Mouse (Mus musculus) forebrain, postnatal 0 days (tissue): ENCODE measurements around the gene Bfsp1. TPM values are rescaled to one million over a fixed set of nuclear protein-coding genes. Genes with fewer than 3 reads are reported as not detected.
A peak's percentile ranks its signal among the peaks of the same experiment; 100 is the strongest.

Experiments used
- ATAC-seq: fragments of 200-750 bp; cut with Nextera tagmentation; 2 replicates; pipeline ENCODE4 v1.8.0; 2017; ENCODE audit warnings: mild to moderate bottlenecking, moderate library complexity
- DNase-seq: peaks from one replicate; pipeline ENCODE4 v3.0.0-alpha.2; 2015
- H3K27ac ChIP-seq: fragments of 300-500 bp; sonication (generic); 2 replicates; pipeline ENCODE4 v1.5.1; 2014; ENCODE audit warnings: low read depth, mild to moderate bottlenecking, antibody characterized with exemption, low read length, moderate library complexity, mixed read lengths
- H3K27me3 ChIP-seq: fragments of 300-500 bp; sonication (generic); 2 replicates; pipeline ENCODE4 v1.6.1; 2014; ENCODE audit warnings: mild to moderate bottlenecking, low read length, mixed read lengths; ENCODE audit not compliant: insufficient read depth
- H3K36me3 ChIP-seq: fragments of 300-500 bp; sonication (generic); 2 replicates; pipeline ENCODE4 v1.6.1; 2014; ENCODE audit warnings: mild to moderate bottlenecking, moderate library complexity; ENCODE audit not compliant: insufficient read depth
- H3K4me1 ChIP-seq: fragments of 300-500 bp; sonication (generic); 2 replicates; pipeline ENCODE4 v1.6.1; 2014; ENCODE audit warnings: antibody characterized with exemption; ENCODE audit not compliant: insufficient read depth
- H3K4me2 ChIP-seq: fragments of 300-500 bp; sonication (generic); 2 replicates; pipeline ENCODE4 v1.6.1; 2014; ENCODE audit warnings: low read depth, mild to moderate bottlenecking, moderate library complexity
- H3K4me3 ChIP-seq: fragments of 300-500 bp; sonication (generic); 2 replicates; pipeline ENCODE4 v1.5.1; 2014; ENCODE audit warnings: low read depth, low read length, mixed read lengths
- H3K9ac ChIP-seq: fragments of 300-500 bp; sonication (generic); 2 replicates; pipeline ENCODE4 v1.6.1; 2014; ENCODE audit warnings: mild to moderate bottlenecking
- H3K9me3 ChIP-seq: fragments of 300-500 bp; sonication (generic); 2 replicates; pipeline ENCODE4 v1.6.1; 2016; ENCODE audit warnings: low read length
- CTCF ChIP-seq: sonication (generic); IDR thresholded peaks from 2 replicates; pipeline ENCODE4 v1.5.1; 2016; ENCODE audit warnings: antibody characterized with exemption, control low read depth, low read depth
- WGBS: fragments of 180-500 bp; shearing (Covaris S2); extraction: QIAGEN DNeasy Blood & Tissue Kit; methylation state at CpG from one replicate; pipeline ENCODE4 v1.1.7; 2014; 5-methylcytosine and 5-hydroxymethylcytosine counted together
- polyA plus RNA-seq: library from polyadenylated mRNA; unstranded; fragments of >200 nt; fragmentation: Nextera tagmentation; extraction: Ambion mirVana; gene quantifications from 2 replicates; pipeline ENCODE4 v1.2.1, GENCODE M21; 2015
- total RNA-seq: library from RNA; depleted of rRNA; stranded (reverse); fragments of >200 nt; gene quantifications from 2 replicates; pipeline ENCODE4 v1.2.3, GENCODE M21; 2014

Bfsp1 gene
- total and polyA plus RNA-seq, 2 experiments from 2014 or later = 1.9 to 2.5 TPM

DNA sequence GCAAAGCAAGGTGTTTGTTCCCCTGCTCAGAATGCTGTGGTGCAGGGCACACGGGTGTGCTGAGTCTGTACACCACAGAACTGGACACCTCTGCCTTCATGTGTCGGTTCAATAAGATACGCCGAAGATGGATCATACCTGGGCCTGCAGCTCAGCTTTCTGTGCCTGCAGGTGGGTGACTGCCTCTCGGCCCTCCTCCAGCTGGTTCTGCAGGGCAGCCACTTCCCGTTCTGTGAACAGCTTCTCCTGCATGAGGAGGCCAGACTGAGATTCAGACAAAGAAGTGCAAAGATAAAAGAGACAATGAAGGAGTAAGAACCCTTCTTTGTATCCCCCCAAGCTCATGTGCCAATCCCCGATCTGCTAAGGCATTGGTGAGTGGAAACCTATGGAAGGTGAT, 21.4 kb downstream of the Bfsp1 start:
- Histone ChIP-seq H3K4me1 (no peaks in the 10 kb centered on the region), H3K36me3 (no peaks in the 10 kb centered on the region), H3K27me3 (no peaks in the 10 kb centered on the region), H3K27ac (no peak overlapping the region), H3K9ac (no peak overlapping the region), H3K9me3 (no peaks in the 10 kb centered on the region), H3K4me2 (no peak overlapping the region), H3K4me3 (no peak overlapping the region)
- TF ChIP-seq CTCF = no peak
- DNase-seq (no peak), ATAC-seq (no peak)
- 74% methylated on average over 7 of the region's 7 CpGs for WGBS

DNA sequence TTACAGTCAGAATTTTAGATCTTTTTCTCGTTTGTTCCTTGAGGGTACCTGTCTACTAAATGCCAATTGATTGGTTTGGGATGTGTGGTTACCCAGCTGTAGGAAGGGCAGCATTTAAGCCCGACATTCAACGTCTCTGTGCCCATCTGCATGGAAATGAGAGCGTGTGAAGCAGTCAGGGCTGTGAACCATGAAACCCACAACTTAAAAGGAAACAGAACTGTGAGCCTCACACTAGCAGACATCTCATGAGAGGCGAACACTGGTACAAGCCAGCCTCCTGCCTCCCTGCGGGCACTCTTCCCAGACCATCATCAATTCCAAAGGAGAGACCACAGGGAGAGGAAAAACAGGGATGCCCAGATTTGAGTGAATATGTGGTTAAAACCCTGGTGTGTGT, 22.1 kb downstream of the Bfsp1 start:
- H3K4me3 ChIP-seq = no peak overlapping the region
- no peak overlapping the region for H3K4me2 ChIP-seq
- H3K9ac ChIP-seq = no peak overlapping the region
- no peak overlapping the region for H3K27ac ChIP-seq
- H3K4me1 ChIP-seq = no peaks in the 10 kb centered on the region
- TF ChIP-seq CTCF = no peak
- H3K9me3 ChIP-seq = no peaks in the 10 kb centered on the region
- ATAC-seq (peak; percentile 60; the same call in 1 of the 2 replicates), DNase-seq (peak; percentile 35)
- WGBS = 64% methylated on average over 6 of the region's 6 CpGs
- H3K36me3 ChIP-seq = no peaks in the 10 kb centered on the region
- H3K27me3 ChIP-seq = no peaks in the 10 kb centered on the region

DNA sequence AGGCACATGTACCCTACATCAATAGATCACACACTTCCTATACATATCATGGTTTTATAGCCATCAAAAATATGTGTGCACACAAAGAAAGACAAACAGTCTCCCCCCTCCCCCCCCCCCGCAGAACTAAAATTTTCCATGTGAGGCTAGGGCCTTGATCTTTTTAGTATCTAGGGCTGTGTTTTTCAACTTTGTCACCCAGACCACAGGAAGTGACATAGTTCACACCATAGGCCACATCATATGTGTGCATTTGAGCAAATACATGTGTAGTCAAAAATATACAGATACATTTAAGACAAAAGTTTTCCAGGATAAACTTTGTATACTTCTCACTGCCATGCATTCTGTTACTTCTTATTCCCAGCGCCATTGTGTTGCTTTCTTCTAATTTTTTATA, 23.5 kb downstream of the Bfsp1 start:
- Histone ChIP-seq H3K36me3 (no peaks in the 10 kb centered on the region), H3K27ac (no peak overlapping the region), H3K4me3 (no peak overlapping the region), H3K9ac (no peak overlapping the region), H3K4me1 (no peaks in the 10 kb centered on the region), H3K27me3 (no peaks in the 10 kb centered on the region), H3K9me3 (no peaks in the 10 kb centered on the region), H3K4me2 (no peak overlapping the region)
- TF ChIP-seq CTCF = no peak
- no peak for DNase-seq
- ATAC-seq = no peak
- 96% methylated on average over 2 of the region's 2 CpGs for WGBS

DNA sequence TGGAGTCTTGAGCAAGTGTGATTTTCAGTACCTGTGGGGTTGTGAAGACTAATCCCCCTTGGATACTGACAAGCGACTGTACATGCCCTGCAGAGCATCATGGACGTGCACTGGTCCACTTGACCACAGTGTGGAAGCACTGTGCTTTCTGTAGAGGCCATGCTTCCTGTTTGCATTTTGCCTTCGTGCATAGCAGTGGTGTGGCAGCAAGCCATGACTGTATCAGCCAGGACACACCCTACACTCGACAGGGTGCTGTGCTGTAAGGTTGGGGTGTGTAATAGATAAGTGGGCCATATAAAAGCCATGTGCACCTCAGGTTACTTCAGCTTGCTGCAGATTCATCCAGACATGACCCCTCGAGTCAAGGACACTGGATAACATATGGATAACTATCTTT, 24.3 kb downstream of the Bfsp1 start:
- TF ChIP-seq CTCF = peak; percentile 50
- no peak for DNase-seq
- Histone ChIP-seq H3K27ac (no peak overlapping the region), H3K9me3 (no peaks in the 10 kb centered on the region), H3K4me1 (no peaks in the 10 kb centered on the region), H3K9ac (no peak overlapping the region), H3K4me3 (no peak overlapping the region), H3K4me2 (no peak overlapping the region), H3K27me3 (no peaks in the 10 kb centered on the region), H3K36me3 (no peaks in the 10 kb centered on the region)
- no peak for ATAC-seq
- 69% methylated on average over 5 of the region's 5 CpGs for WGBS

DNA sequence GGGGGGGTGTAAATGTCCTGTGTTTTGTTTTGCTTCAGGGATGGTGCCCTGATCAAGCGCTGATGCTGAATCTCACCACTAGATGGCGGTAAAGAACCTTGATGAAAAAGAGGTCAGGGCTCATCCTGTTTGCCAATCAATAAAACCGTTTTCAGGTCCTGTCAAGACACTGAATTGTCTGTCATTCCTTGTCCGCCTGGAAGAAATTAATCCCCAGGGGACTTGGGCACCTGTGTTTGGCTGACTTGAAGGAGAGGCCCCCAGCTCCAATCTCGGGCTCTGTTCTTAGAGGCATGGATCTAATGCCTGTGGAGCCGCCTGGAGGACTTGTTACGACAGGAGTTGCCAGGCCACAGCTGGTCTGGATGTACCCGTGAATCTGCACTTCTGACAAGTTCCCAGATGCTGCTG, 25.7 kb downstream of the Bfsp1 start:
- H3K4me3 ChIP-seq = peak overlapping the region; percentile 18; the same call in 1 of the 2 replicates
- no peak overlapping the region for H3K27ac ChIP-seq
- peak; percentile 88 for DNase-seq
- no peaks in the 10 kb centered on the region for H3K36me3 ChIP-seq
- H3K4me1 ChIP-seq = no peaks in the 10 kb centered on the region
- H3K4me2 ChIP-seq = peak overlapping the region; percentile 47
- under 1% methylated on average over 8 of the region's 8 CpGs for WGBS
- TF ChIP-seq CTCF = peak; percentile 86
- no peaks in the 10 kb centered on the region for H3K9me3 ChIP-seq
- ATAC-seq = peak; percentile 71
- H3K27me3 ChIP-seq = no peaks in the 10 kb centered on the region
- 0 out of 2 replicates have a peak overlapping the region, but pooled peaks have one; percentile 33 for H3K9ac ChIP-seq

DNA sequence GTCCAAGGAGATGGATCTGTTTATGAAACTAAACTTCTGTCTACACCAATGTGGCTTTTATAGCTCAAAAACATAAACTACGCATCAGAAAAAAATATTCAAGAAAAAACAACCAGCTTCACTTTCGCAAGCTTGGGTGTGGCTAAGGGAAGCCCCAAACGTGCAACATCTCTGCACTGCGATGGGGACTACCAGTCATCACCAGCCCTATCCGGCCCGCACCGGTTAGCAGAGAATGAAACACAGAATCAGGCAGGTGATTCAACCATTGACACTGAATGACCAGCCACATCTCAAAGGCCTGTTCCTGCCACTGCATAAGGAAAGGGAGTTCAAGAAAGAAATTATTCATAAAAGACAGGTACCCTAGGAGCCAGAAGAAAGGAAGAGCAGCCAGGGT, 27.2 kb downstream of the Bfsp1 start:
- no peaks in the 10 kb centered on the region for H3K4me1 ChIP-seq
- H3K9me3 ChIP-seq = no peaks in the 10 kb centered on the region
- H3K4me3 ChIP-seq = no peak overlapping the region
- no peak for TF ChIP-seq CTCF
- ATAC-seq = no peak
- no peak overlapping the region for H3K9ac ChIP-seq
- H3K4me2 ChIP-seq = no peak overlapping the region
- WGBS = 87% methylated on average over 7 of the region's 7 CpGs
- no peak for DNase-seq
- no peak overlapping the region for H3K27ac ChIP-seq
- no peaks in the 10 kb centered on the region for H3K27me3 ChIP-seq
- no peaks in the 10 kb centered on the region for H3K36me3 ChIP-seq

DNA sequence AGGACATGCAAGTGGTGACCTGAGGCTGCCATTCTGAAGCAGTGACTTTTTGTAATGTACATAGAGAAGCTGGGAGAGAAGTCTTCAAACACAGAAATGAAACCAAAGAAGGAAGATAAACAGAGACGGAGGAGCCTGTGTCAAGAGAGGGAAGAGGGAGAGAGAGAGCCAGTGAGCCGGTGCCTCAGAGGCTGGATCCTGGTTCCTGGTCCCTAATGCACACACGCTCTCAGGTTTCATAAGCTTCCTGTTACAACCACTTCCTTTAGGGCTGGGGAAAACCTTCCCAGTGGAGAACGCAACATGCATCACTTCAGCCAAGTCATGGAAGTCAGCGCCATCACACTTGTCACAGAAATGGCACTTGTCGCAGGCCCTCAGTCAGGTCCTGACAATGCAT, 28.9 kb downstream of the Bfsp1 start:
- 80% methylated on average over 6 of the region's 6 CpGs for WGBS
- ATAC-seq = no peak

DNA sequence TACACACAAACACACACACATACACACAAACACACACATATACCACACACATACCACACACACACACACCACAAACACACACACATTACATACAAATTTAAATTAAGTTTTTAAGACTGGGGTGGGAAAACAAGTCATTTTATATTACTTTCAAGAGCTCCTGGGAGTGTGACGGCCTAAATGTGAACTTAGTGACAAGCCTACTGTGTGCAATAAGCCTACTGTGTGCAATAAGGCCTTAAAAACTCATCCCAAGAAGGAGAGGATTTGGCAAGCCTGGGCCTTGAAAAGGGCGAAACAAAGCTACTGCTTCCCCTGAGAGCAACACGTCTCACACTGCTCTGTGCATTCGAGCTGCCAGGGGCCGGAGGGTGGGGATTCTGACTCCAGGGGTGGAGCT, 30.3 kb downstream of the Bfsp1 start:
- ATAC-seq (no peak), DNase-seq (no peak)
- H3K4me2 ChIP-seq = no peak overlapping the region
- H3K27me3 ChIP-seq = no peaks in the 10 kb centered on the region
- WGBS = 82% methylated on average over 5 of the region's 5 CpGs
- TF ChIP-seq CTCF = no peak
- H3K27ac ChIP-seq = no peak overlapping the region
- H3K36me3 ChIP-seq = no peaks in the 10 kb centered on the region
- no peaks in the 10 kb centered on the region for H3K9me3 ChIP-seq
- H3K9ac ChIP-seq = no peak overlapping the region
- no peak overlapping the region for H3K4me3 ChIP-seq
- H3K4me1 ChIP-seq = no peaks in the 10 kb centered on the region

More for the DNA sequence above, 28.9 kb downstream of the Bfsp1 start:
- DNase-seq = no peak
- H3K27me3 ChIP-seq = no peaks in the 10 kb centered on the region
- no peaks in the 10 kb centered on the region for H3K9me3 ChIP-seq
- H3K27ac ChIP-seq = no peak overlapping the region
- no peaks in the 10 kb centered on the region for H3K4me1 ChIP-seq
- TF ChIP-seq CTCF = no peak
- H3K4me2 ChIP-seq = no peak overlapping the region
- H3K36me3 ChIP-seq = no peaks in the 10 kb centered on the region
- H3K4me3 ChIP-seq = no peak overlapping the region
- H3K9ac ChIP-seq = no peak overlapping the region
